Mouse (Mus musculus) forebrain, embryonic 16.5 days (tissue): Measurements from ENCODE around the gene Anks1b. TPM values are rescaled to one million over a fixed set of nuclear protein-coding genes. Genes with fewer than 3 reads are reported as not detected.

Source experiments
- ATAC-seq: fragments of 200-750 bp; cut with Nextera tagmentation; 2 replicates; pipeline ENCODE4 v1.8.0; 2017; ENCODE audit warnings: mild to moderate bottlenecking, moderate library complexity
- H3K27ac ChIP-seq: fragments of 300-500 bp; sonication (generic); 2 replicates; pipeline ENCODE4 v1.5.1; 2014; ENCODE audit warnings: low read length, control low read depth
- H3K27me3 ChIP-seq: fragments of 300-500 bp; sonication (generic); replicated peaks from 2 replicates; pipeline ENCODE4 v1.6.1; 2014; ENCODE audit warnings: low read length; ENCODE audit not compliant: control insufficient read depth, insufficient read depth
- H3K36me3 ChIP-seq: fragments of 300-500 bp; sonication (generic); 2 replicates; pipeline ENCODE4 v1.6.1; 2014; ENCODE audit not compliant: control insufficient read depth, insufficient read depth
- H3K4me1 ChIP-seq: fragments of 300-500 bp; sonication (generic); replicated peaks from 2 replicates; pipeline ENCODE4 v1.6.1; 2014; ENCODE audit warnings: low read length; ENCODE audit not compliant: control insufficient read depth, insufficient read depth
- H3K4me2 ChIP-seq: fragments of 300-500 bp; sonication (generic); 2 replicates; pipeline ENCODE4 v1.6.1; 2014; ENCODE audit warnings: mild to moderate bottlenecking, low read length, control low read depth
- H3K4me3 ChIP-seq: fragments of 300-500 bp; sonication (generic); replicated peaks from 2 replicates; pipeline ENCODE4 v1.5.1; 2014; ENCODE audit warnings: mild to moderate bottlenecking, low read length, control low read depth
- H3K9ac ChIP-seq: fragments of 300-500 bp; sonication (generic); replicated peaks from 2 replicates; pipeline ENCODE4 v1.6.1; 2014; ENCODE audit warnings: low read depth, low read length, control low read depth
- H3K9me3 ChIP-seq: fragments of 300-500 bp; sonication (generic); 2 replicates; pipeline ENCODE4 v1.6.1; 2016; ENCODE audit warnings: low read length; ENCODE audit not compliant: control insufficient read depth
- WGBS: fragments of 180-500 bp; shearing (Covaris S2); extraction: QIAGEN DNeasy Blood & Tissue Kit; methylation state at CpG from one replicate; pipeline ENCODE4 v1.1.7; 2014; 5-methylcytosine and 5-hydroxymethylcytosine counted together
- polyA plus RNA-seq: library from polyadenylated mRNA; unstranded; fragments of >200 nt; fragmentation: Nextera tagmentation; extraction: Ambion mirVana; gene quantifications from 2 replicates; pipeline ENCODE4 v1.2.1, GENCODE M21; 2015

Anks1b gene
- polyA plus RNA-seq, 1 experiment from 2014 or later = 84.4 TPM

GRCm38 (mm10) chr10:90940521-90941520 lies 1067.5 kb downstream of the Anks1b start:
- Histone ChIP-seq H3K36me3 (peaks cover 4% of the 10 kb centered on the region; the same call in 1 of the 2 replicates), H3K9me3 (no peaks in the 10 kb centered on the region), H3K4me2 (no peak overlapping the region), H3K9ac (no peak overlapping the region), H3K27ac (no peak overlapping the region), H3K4me3 (no peak overlapping the region), H3K27me3 (no peaks in the 10 kb centered on the region), H3K4me1 (no peaks in the 10 kb centered on the region)
- WGBS = 88% methylated on average over 15 of the region's 15 CpGs
- no peak for ATAC-seq

- ATAC-seq = no peak
These were observed 1068.8 kb downstream of the Anks1b start for GRCm38 (mm10) chr10:90942001-90942700.

GRCm38 (mm10) chr10:90947043-90947442 lies 1073.7 kb downstream of the Anks1b start:
- WGBS = 74% methylated on average over 6 of the region's 6 CpGs
- no peak overlapping the region for H3K27ac ChIP-seq
- H3K9me3 ChIP-seq = no peaks in the 10 kb centered on the region
- no peaks in the 10 kb centered on the region for H3K27me3 ChIP-seq
- no peak for ATAC-seq
- no peak overlapping the region for H3K9ac ChIP-seq
- H3K4me2 ChIP-seq = no peak overlapping the region
- H3K4me3 ChIP-seq = no peak overlapping the region
- peaks cover 4% of the 10 kb centered on the region; the same call in 1 of the 2 replicates for H3K36me3 ChIP-seq
- H3K4me1 ChIP-seq = no peaks in the 10 kb centered on the region; the same call in 1 of the 2 replicates

More at GRCm38 (mm10) chr10:90942001-90942700, 1068.8 kb downstream of the Anks1b start:
- H3K4me2 ChIP-seq = no peak overlapping the region
- H3K9ac ChIP-seq = no peak overlapping the region
- H3K27me3 ChIP-seq = no peaks in the 10 kb centered on the region
- no peak overlapping the region for H3K27ac ChIP-seq
- H3K9me3 ChIP-seq = no peaks in the 10 kb centered on the region
- H3K36me3 ChIP-seq = peaks cover 4% of the 10 kb centered on the region; the same call in 1 of the 2 replicates
- no peak overlapping the region for H3K4me3 ChIP-seq
- WGBS = 90% methylated on average over 14 of the region's 14 CpGs
- no peaks in the 10 kb centered on the region for H3K4me1 ChIP-seq

- no peak overlapping the region for H3K9ac ChIP-seq
- no peak overlapping the region for H3K4me3 ChIP-seq
- H3K4me2 ChIP-seq = no peak overlapping the region
- no peaks in the 10 kb centered on the region for H3K9me3 ChIP-seq
- no peaks in the 10 kb centered on the region for H3K27me3 ChIP-seq
- 85% methylated on average over 18 of the region's 18 CpGs for WGBS
- peaks cover 4% of the 10 kb centered on the region; the same call in 1 of the 2 replicates for H3K36me3 ChIP-seq
- H3K4me1 ChIP-seq = no peaks in the 10 kb centered on the region; the same call in 1 of the 2 replicates
- no peak for ATAC-seq
- no peak overlapping the region for H3K27ac ChIP-seq
These were observed 1074.5 kb downstream of the Anks1b start for GRCm38 (mm10) chr10:90947608-90948373.

GRCm38 (mm10) chr10:90953103-90953709 lies 1079.9 kb downstream of the Anks1b start:
- Histone ChIP-seq H3K27me3 (no peaks in the 10 kb centered on the region), H3K4me1 (no peaks in the 10 kb centered on the region), H3K9ac (no peak overlapping the region), H3K9me3 (no peaks in the 10 kb centered on the region), H3K4me3 (no peak overlapping the region), H3K4me2 (no peak overlapping the region), H3K27ac (no peak overlapping the region), H3K36me3 (no peaks in the 10 kb centered on the region)
- WGBS = 95% methylated on average over 15 of the region's 15 CpGs
- no peak for ATAC-seq

GRCm38 (mm10) chr10:90953821-90954220 lies 1080.5 kb downstream of the Anks1b start:
- H3K4me3 ChIP-seq = no peak overlapping the region
- no peaks in the 10 kb centered on the region for H3K27me3 ChIP-seq
- 78% methylated on average over 6 of the region's 6 CpGs for WGBS
- no peak for ATAC-seq
- no peak overlapping the region for H3K9ac ChIP-seq
- H3K4me2 ChIP-seq = no peak overlapping the region
- H3K36me3 ChIP-seq = no peaks in the 10 kb centered on the region
- H3K4me1 ChIP-seq = no peaks in the 10 kb centered on the region
- H3K27ac ChIP-seq = no peak overlapping the region
- H3K9me3 ChIP-seq = no peaks in the 10 kb centered on the region

- no peak overlapping the region for H3K27ac ChIP-seq
- no peaks in the 10 kb centered on the region for H3K27me3 ChIP-seq
- no peak for ATAC-seq
- no peak overlapping the region for H3K9ac ChIP-seq
- H3K36me3 ChIP-seq = no peaks in the 10 kb centered on the region
- 75% methylated on average over 7 of the region's 7 CpGs for WGBS
- H3K9me3 ChIP-seq = no peaks in the 10 kb centered on the region
- H3K4me3 ChIP-seq = no peak overlapping the region
- no peaks in the 10 kb centered on the region for H3K4me1 ChIP-seq
- H3K4me2 ChIP-seq = no peak overlapping the region
These were observed 1087.1 kb downstream of the Anks1b start for GRCm38 (mm10) chr10:90960374-90960773.

- Histone ChIP-seq H3K36me3 (no peaks in the 10 kb centered on the region), H3K4me1 (peaks cover 11% of the 10 kb centered on the region), H3K9ac (no peak overlapping the region), H3K9me3 (no peaks in the 10 kb centered on the region), H3K27me3 (no peaks in the 10 kb centered on the region), H3K4me3 (no peak overlapping the region), H3K27ac (no peak overlapping the region), H3K4me2 (no peak overlapping the region)
- no peak for ATAC-seq
- WGBS = 22% methylated on average over 9 of the region's 9 CpGs
These were observed 1091.2 kb downstream of the Anks1b start for GRCm38 (mm10) chr10:90964511-90964910.
